Mouse (Mus musculus): ENCODE results near the gene Mfn1.

Mfn1 gene

GRCm38 (mm10) chr3:32611606-32612170 is 82.4 kb downstream of the Mfn1 start:
- no peak for ATAC-seq (ENCODE audit: low TSS enrichment)

- ATAC-seq (ENCODE audit: low TSS enrichment) = no peak
These were observed 85.5 kb downstream of the Mfn1 start for GRCm38 (mm10) chr3:32614786-32615185.

GRCm38 (mm10) chr3:32615376-32615775 is 86.1 kb downstream of the Mfn1 start:
- no peak for ATAC-seq (ENCODE audit: low TSS enrichment)

GRCm38 (mm10) chr3:32616006-32616330 is 86.7 kb downstream of the Mfn1 start:
- no peak for ATAC-seq (ENCODE audit: low TSS enrichment)

GRCm38 (mm10) chr3:32616331-32617052 is 87.2 kb downstream of the Mfn1 start, which contains the start of gene Gnb4:
Gene Gnb4 (minus strand): TSS chr3:32616585.
- ATAC-seq (ENCODE audit: low TSS enrichment) = peak; percentile 56; the same call in 1 of the 2 replicates

GRCm38 (mm10) chr3:32617053-32617642 is 87.9 kb downstream of the Mfn1 start:
- ATAC-seq (ENCODE audit: low TSS enrichment) = peak; percentile 38

GRCm38 (mm10) chr3:32621658-32622057 is 92.4 kb downstream of the Mfn1 start:
- no peak for ATAC-seq (ENCODE audit: low TSS enrichment)

GRCm38 (mm10) chr3:32622106-32622505 is 92.8 kb downstream of the Mfn1 start:
- no peak for ATAC-seq (ENCODE audit: low TSS enrichment)

- no peak for ATAC-seq (ENCODE audit: low TSS enrichment)
These were observed 98.9 kb downstream of the Mfn1 start for GRCm38 (mm10) chr3:32628141-32628540.

All from frontal cortex, adult (tissue).